Comparison of ENCODE assay signal across 8 mouse cellular contexts in the genomic region with DNA sequence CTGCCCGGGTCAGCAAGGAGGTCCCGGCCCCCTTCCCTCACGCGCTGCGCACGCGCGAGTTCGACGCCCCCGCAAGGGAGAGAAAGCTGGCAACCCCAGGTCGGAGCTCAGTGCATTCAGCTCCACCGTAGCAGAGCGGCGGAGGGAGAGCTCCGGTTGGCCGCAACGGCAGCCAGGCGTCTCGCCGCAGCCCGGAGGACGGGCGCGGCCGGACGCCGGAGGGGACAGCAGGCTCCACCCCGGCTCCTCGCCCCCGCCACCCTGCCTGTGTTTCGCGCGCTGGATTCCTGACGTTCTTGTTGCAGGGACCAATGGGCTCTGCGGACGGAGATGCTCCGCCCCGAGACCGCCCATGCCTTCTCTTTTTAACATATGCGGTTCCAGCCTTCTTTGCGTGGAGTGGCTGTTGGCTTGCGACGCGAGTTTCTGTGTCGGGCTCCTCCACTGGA. TPM values are rescaled to one million over a fixed set of nuclear protein-coding genes. Genes with fewer than 3 reads are reported as not detected.
A peak's percentile ranks its signal among the peaks of the same experiment; 100 is the strongest.
DNase-seq lines count a peak whose midpoint lies in the region; ATAC-seq and TF ChIP-seq lines count a peak whose summit lies in the region.

No protein-coding gene starts in this region.

- TF ChIP-seq POLR2A in ES-Bruce4 (IDR thresholded peaks at IDR 0.05; ENCODE audit: insufficient read depth, low read length) = no peak

- peak; percentile 83 for DNase-seq in c-Kit-positive CD71-positive TER-119-positive erythroid progenitor cells, embryonic 14.5 days (ENCODE audit: low spot score)
- DNase-seq in kidney, postnatal 36 days = peak; percentile 91 to 92
- peak; percentile 94 for DNase-seq in stomach, postnatal 0 days (ENCODE audit: low spot score)

- peak overlapping the region; percentile 97 for H3K4me2 ChIP-seq in forebrain, embryonic 12.5 days
- H3K4me2 ChIP-seq in heart, embryonic 16.5 days (ENCODE audit: low read depth, low read length) = peak overlapping the region; percentile 99
- H3K4me2 ChIP-seq in liver, embryonic 15.5 days = peak overlapping the region; percentile 98
- H3K4me2 ChIP-seq in neural tube, embryonic 12.5 days (replicated peaks) = peak overlapping the region; percentile 96
- H3K4me2 ChIP-seq in stomach, postnatal 0 days (replicated peaks; ENCODE audit: low read depth) = peak overlapping the region; percentile 94

- H3K4me1 ChIP-seq in ES-Bruce4 (ENCODE audit: control insufficient read depth, insufficient read depth, low read length) = no peaks in the 10 kb centered on the region
- H3K4me1 ChIP-seq in forebrain, embryonic 12.5 days = peaks cover 45% of the 10 kb centered on the region
- peaks cover 26% of the 10 kb centered on the region for H3K4me1 ChIP-seq in heart, embryonic 16.5 days (ENCODE audit: control insufficient read depth, insufficient read depth, low read length)
- H3K4me1 ChIP-seq in liver, embryonic 15.5 days (replicated peaks) = peaks cover 53% of the 10 kb centered on the region
- H3K4me1 ChIP-seq in neural tube, embryonic 12.5 days = peaks cover 28% of the 10 kb centered on the region
- peaks cover 8% of the 10 kb centered on the region; the same call in 1 of the 2 replicates for H3K4me1 ChIP-seq in stomach, postnatal 0 days (replicated peaks; ENCODE audit: control insufficient read depth, insufficient read depth)

- H3K27ac ChIP-seq in ES-Bruce4 (ENCODE audit: insufficient read depth, low read length) = no peak overlapping the region
- H3K27ac ChIP-seq in forebrain, embryonic 12.5 days = peak overlapping the region; percentile 48
- peak overlapping the region; percentile 72 for H3K27ac ChIP-seq in heart, embryonic 16.5 days (ENCODE audit: low read length)
- peak overlapping the region; percentile 45; the same call in 1 of the 2 replicates for H3K27ac ChIP-seq in liver, embryonic 15.5 days (replicated peaks)
- H3K27ac ChIP-seq in neural tube, embryonic 12.5 days = 0 out of 2 replicates have a peak overlapping the region, but pooled peaks have one; percentile 43
- peak overlapping the region; percentile 86 for H3K27ac ChIP-seq in stomach, postnatal 0 days (replicated peaks)

- peak overlapping the region; percentile 43 for H3K9ac ChIP-seq in ES-Bruce4 (ENCODE audit: low read depth, poor library complexity, severe bottlenecking)
- peak overlapping the region; percentile 89 for H3K9ac ChIP-seq in forebrain, embryonic 12.5 days
- peak overlapping the region; percentile 83 for H3K9ac ChIP-seq in heart, embryonic 16.5 days (ENCODE audit: low read length)
- H3K9ac ChIP-seq in liver, embryonic 15.5 days = peak overlapping the region; percentile 69
- peak overlapping the region; percentile 82 for H3K9ac ChIP-seq in neural tube, embryonic 12.5 days
- peak overlapping the region; percentile 71 for H3K9ac ChIP-seq in stomach, postnatal 0 days (ENCODE audit: low read length)

- under 1% methylated on average over 46 of the region's 46 CpGs for WGBS in forebrain, embryonic 12.5 days
- 0% methylated on average over 44 of the region's 46 CpGs for WGBS in heart, embryonic 16.5 days
- under 1% methylated on average over 46 of the region's 46 CpGs for WGBS in liver, embryonic 15.5 days (ENCODE audit: insufficient replicate concordance)
- under 1% methylated on average over 46 of the region's 46 CpGs for WGBS in neural tube, embryonic 12.5 days
- WGBS in stomach, postnatal 0 days = 0% methylated on average over 32 of the region's 46 CpGs

- no peaks in the 10 kb centered on the region for H3K36me3 ChIP-seq in ES-Bruce4 (ENCODE audit: control insufficient read depth, insufficient read depth, low read length, poor library complexity, severe bottlenecking)
- H3K36me3 ChIP-seq in forebrain, embryonic 12.5 days (replicated peaks) = peaks cover 24% of the 10 kb centered on the region
- peaks cover 6% of the 10 kb centered on the region; the same call in 1 of the 2 replicates for H3K36me3 ChIP-seq in heart, embryonic 16.5 days (ENCODE audit: control insufficient read depth, insufficient read depth)
- H3K36me3 ChIP-seq in liver, embryonic 15.5 days (replicated peaks) = peaks cover 21% of the 10 kb centered on the region; the same call in 1 of the 2 replicates
- H3K36me3 ChIP-seq in neural tube, embryonic 12.5 days = peaks cover 24% of the 10 kb centered on the region
- H3K36me3 ChIP-seq in stomach, postnatal 0 days (ENCODE audit: control insufficient read depth, insufficient read depth, low read length) = peaks cover 5% of the 10 kb centered on the region; the same call in 1 of the 2 replicates

- peak; percentile 88 for ATAC-seq in forebrain, embryonic 12.5 days (ENCODE audit: low FRiP score)
- peak; percentile 82 for ATAC-seq in heart, embryonic 16.5 days (replicated peaks; ENCODE audit: extremely low read depth, insufficient read depth, low FRiP score)
- peak; percentile 87 for ATAC-seq in liver, embryonic 15.5 days (ENCODE audit: insufficient read depth)
- peak; percentile 87 for ATAC-seq in neural tube, embryonic 12.5 days (ENCODE audit: low FRiP score, low read depth)
- peak; percentile 82 for ATAC-seq in stomach, postnatal 0 days (ENCODE audit: low FRiP score, low TSS enrichment)

- no peak for TF ChIP-seq CTCF in ES-Bruce4 (IDR thresholded peaks at IDR 0.05; ENCODE audit: low read depth, low read length)
- TF ChIP-seq CTCF in stomach, postnatal 0 days (IDR thresholded peaks at IDR 0.05; ENCODE audit: low read depth) = no peak; the same call in 1 of the 2 replicates

- TF ChIP-seq EP300 in ES-Bruce4 (IDR thresholded peaks at IDR 0.05; ENCODE audit: insufficient read depth, low read depth, low read length) = no peak
- TF ChIP-seq EP300 in stomach, postnatal 0 days (optimal IDR thresholded peaks at IDR 0.05) = no peak

- no peaks in the 10 kb centered on the region for H3K27me3 ChIP-seq in ES-Bruce4 (ENCODE audit: control insufficient read depth, insufficient read depth, low read length, poor library complexity, severe bottlenecking)
- peaks cover 72% of the 10 kb centered on the region for H3K27me3 ChIP-seq in forebrain, embryonic 12.5 days
- H3K27me3 ChIP-seq in heart, embryonic 16.5 days (ENCODE audit: control insufficient read depth, insufficient read depth, low read length) = peaks cover 46% of the 10 kb centered on the region
- H3K27me3 ChIP-seq in liver, embryonic 15.5 days = peaks cover 80% of the 10 kb centered on the region
- H3K27me3 ChIP-seq in neural tube, embryonic 12.5 days (replicated peaks) = peaks cover 49% of the 10 kb centered on the region
- peaks cover 4% of the 10 kb centered on the region; the same call in 1 of the 2 replicates for H3K27me3 ChIP-seq in stomach, postnatal 0 days (ENCODE audit: control insufficient read depth, insufficient read depth, low read length)

- H3K9me3 ChIP-seq in ES-Bruce4 (replicated peaks; ENCODE audit: control insufficient read depth, insufficient read depth, low read length, poor library complexity, severe bottlenecking) = no peaks in the 10 kb centered on the region
- H3K9me3 ChIP-seq in forebrain, embryonic 12.5 days = no peaks in the 10 kb centered on the region
- no peaks in the 10 kb centered on the region for H3K9me3 ChIP-seq in heart, embryonic 16.5 days (replicated peaks; ENCODE audit: control insufficient read depth, low read length)
- H3K9me3 ChIP-seq in liver, embryonic 15.5 days (replicated peaks) = no peaks in the 10 kb centered on the region
- H3K9me3 ChIP-seq in neural tube, embryonic 12.5 days = no peaks in the 10 kb centered on the region
- H3K9me3 ChIP-seq in stomach, postnatal 0 days (ENCODE audit: control insufficient read depth, low read length) = no peaks in the 10 kb centered on the region

- peak overlapping the region; percentile 58 for H3K4me3 ChIP-seq in ES-Bruce4 (ENCODE audit: low read depth, low read length)
- H3K4me3 ChIP-seq in forebrain, embryonic 12.5 days (replicated peaks) = peak overlapping the region; percentile 71
- H3K4me3 ChIP-seq in heart, embryonic 16.5 days (ENCODE audit: low read length) = peak overlapping the region; percentile 79
- H3K4me3 ChIP-seq in liver, embryonic 15.5 days (replicated peaks) = peak overlapping the region; percentile 67
- H3K4me3 ChIP-seq in neural tube, embryonic 12.5 days = peak overlapping the region; percentile 69
- H3K4me3 ChIP-seq in stomach, postnatal 0 days (ENCODE audit: low read depth, low read length) = peak overlapping the region; percentile 72

RNA-seq across cellular contexts. Expression of gene Paqr4, which starts 0.5 kb away (rescaled TPM):
- 2.4 and 2.7 TPM in 2 replicates for polyA plus RNA-seq in ES-Bruce4 (2011; ENCODE audit: insufficient read depth, insufficient read length, low read depth, missing spikeins)
- 26.4 and 30.8 TPM in 2 replicates for polyA plus RNA-seq in forebrain, embryonic 12.5 days (2016; fragmentation: Nextera tagmentation; extraction: Ambion mirVana)
- 16.8 and 19.8 TPM in 2 replicates for polyA plus RNA-seq in heart, embryonic 16.5 days (2015; fragmentation: Nextera tagmentation; extraction: Ambion mirVana)
- 7.9 and 8.0 TPM in 2 replicates for polyA plus RNA-seq in liver, embryonic 15.5 days (2015; fragmentation: Nextera tagmentation; extraction: Ambion mirVana)
- 41.7 and 41.8 TPM in 2 replicates for polyA plus RNA-seq in neural tube, embryonic 12.5 days (2016; fragmentation: Nextera tagmentation; extraction: Ambion mirVana)
- polyA plus RNA-seq in stomach, postnatal 0 days (2015; fragmentation: Nextera tagmentation; extraction: Ambion mirVana) = 26.3 and 28.0 TPM in 2 replicates

RNA-seq across cellular contexts. Expression of gene Kremen2, which starts 5.5 kb away (rescaled TPM):
- polyA plus RNA-seq in ES-Bruce4 (2011; ENCODE audit: insufficient read depth, insufficient read length, low read depth, missing spikeins) = 0.57 and 1.4 TPM in 2 replicates
- 1.4 and 1.6 TPM in 2 replicates for polyA plus RNA-seq in forebrain, embryonic 12.5 days (2016; fragmentation: Nextera tagmentation; extraction: Ambion mirVana)
- 1.8 and 3.7 TPM in 2 replicates for polyA plus RNA-seq in heart, embryonic 16.5 days (2015; fragmentation: Nextera tagmentation; extraction: Ambion mirVana)
- polyA plus RNA-seq in liver, embryonic 15.5 days (2015; fragmentation: Nextera tagmentation; extraction: Ambion mirVana) = not detected in 2 replicates
- 5.8 and 6.1 TPM in 2 replicates for polyA plus RNA-seq in neural tube, embryonic 12.5 days (2016; fragmentation: Nextera tagmentation; extraction: Ambion mirVana)
- polyA plus RNA-seq in stomach, postnatal 0 days (2015; fragmentation: Nextera tagmentation; extraction: Ambion mirVana) = 2.7 and 3.0 TPM in 2 replicates

RNA-seq across cellular contexts. Expression of gene Pkmyt1, which starts 14.0 kb away (rescaled TPM):
- polyA plus RNA-seq in ES-Bruce4 (2011; ENCODE audit: insufficient read depth, insufficient read length, low read depth, missing spikeins) = 26.5 and 27.7 TPM in 2 replicates
- polyA plus RNA-seq in forebrain, embryonic 12.5 days (2016; fragmentation: Nextera tagmentation; extraction: Ambion mirVana) = 47.3 and 49.6 TPM in 2 replicates
- 29.7 and 33.3 TPM in 2 replicates for polyA plus RNA-seq in heart, embryonic 16.5 days (2015; fragmentation: Nextera tagmentation; extraction: Ambion mirVana)
- 28.8 and 34.7 TPM in 2 replicates for polyA plus RNA-seq in liver, embryonic 15.5 days (2015; fragmentation: Nextera tagmentation; extraction: Ambion mirVana)
- 32.7 and 34.1 TPM in 2 replicates for polyA plus RNA-seq in neural tube, embryonic 12.5 days (2016; fragmentation: Nextera tagmentation; extraction: Ambion mirVana)
- polyA plus RNA-seq in stomach, postnatal 0 days (2015; fragmentation: Nextera tagmentation; extraction: Ambion mirVana) = 17.1 and 17.6 TPM in 2 replicates

RNA-seq across cellular contexts. Expression of gene 1520401A03Rik, which starts 17.6 kb away (rescaled TPM):
- 3.6 and 4.1 TPM in 2 replicates for polyA plus RNA-seq in ES-Bruce4 (2011; ENCODE audit: insufficient read depth, insufficient read length, low read depth, missing spikeins)
- 0.17 TPM in 1 of 2 replicates, not detected in the other for polyA plus RNA-seq in forebrain, embryonic 12.5 days (2016; fragmentation: Nextera tagmentation; extraction: Ambion mirVana)
- polyA plus RNA-seq in heart, embryonic 16.5 days (2015; fragmentation: Nextera tagmentation; extraction: Ambion mirVana) = not detected in 2 replicates
- 0.10 and 0.15 TPM in 2 replicates for polyA plus RNA-seq in liver, embryonic 15.5 days (2015; fragmentation: Nextera tagmentation; extraction: Ambion mirVana)
- 0.79 and 1.1 TPM in 2 replicates for polyA plus RNA-seq in neural tube, embryonic 12.5 days (2016; fragmentation: Nextera tagmentation; extraction: Ambion mirVana)
- 0.04 and 0.16 TPM in 2 replicates for polyA plus RNA-seq in stomach, postnatal 0 days (2015; fragmentation: Nextera tagmentation; extraction: Ambion mirVana)

RNA-seq across cellular contexts. Expression of gene Flywch1, which starts 31.2 kb away (rescaled TPM):
- polyA plus RNA-seq in ES-Bruce4 (2011; ENCODE audit: insufficient read depth, insufficient read length, low read depth, missing spikeins) = 32.9 and 34.2 TPM in 2 replicates
- 173 and 179 TPM in 2 replicates for polyA plus RNA-seq in forebrain, embryonic 12.5 days (2016; fragmentation: Nextera tagmentation; extraction: Ambion mirVana)
- polyA plus RNA-seq in heart, embryonic 16.5 days (2015; fragmentation: Nextera tagmentation; extraction: Ambion mirVana) = 42.2 and 46.9 TPM in 2 replicates
- 9.4 and 12.1 TPM in 2 replicates for polyA plus RNA-seq in liver, embryonic 15.5 days (2015; fragmentation: Nextera tagmentation; extraction: Ambion mirVana)
- polyA plus RNA-seq in neural tube, embryonic 12.5 days (2016; fragmentation: Nextera tagmentation; extraction: Ambion mirVana) = 234 and 241 TPM in 2 replicates
- 24.2 and 27.3 TPM in 2 replicates for polyA plus RNA-seq in stomach, postnatal 0 days (2015; fragmentation: Nextera tagmentation; extraction: Ambion mirVana)
